Mouse (Mus musculus) liver, embryonic 12.5 days (tissue): ENCODE measurements around the gene Pcca. TPM values are rescaled to one million over a fixed set of nuclear protein-coding genes. Genes with fewer than 3 reads are reported as not detected.

Experiments
- polyA plus RNA-seq: library from polyadenylated mRNA; unstranded; fragments of >200 nt; fragmentation: Nextera tagmentation; extraction: Ambion mirVana; gene quantifications from 2 replicates; pipeline ENCODE4 v1.2.1, GENCODE M21; 2016

Pcca gene
- polyA plus RNA-seq, 1 experiment from 2014 or later: 14.2 TPM

Other genes starting within 250 kb of the Pcca start
- not detected in 2 replicates for gene Gm5089, start 83.2 kb upstream of the Pcca start, polyA plus RNA-seq
- not detected in 2 replicates for gene Zic5, start 68.6 kb upstream of the Pcca start, polyA plus RNA-seq
- not detected in 2 replicates for gene Zic2, start 58.9 kb upstream of the Pcca start, polyA plus RNA-seq
- not detected in 2 replicates for gene Gm10837, start 43.7 kb upstream of the Pcca start, polyA plus RNA-seq